Mouse (Mus musculus): ENCODE data around the gene Wdr13.
"Not testable (repeated sequence)": the region's sequence is repeated elsewhere in the genome, so short reads cannot be mapped to it uniquely, and the experiment has no call there.

The Wdr13 gene

GRCm38 (mm10) chrX:8115275-8115674 is 17.4 kb downstream of the Wdr13 start:
- no peak for DNase-seq (ENCODE audit: low read depth in 2 of 2, low spot score in 2 of 2)

GRCm38 (mm10) chrX:8105019-8105418 is 27.7 kb downstream of the Wdr13 start:
- DNase-seq (ENCODE audit: low read depth in 2 of 2, low spot score in 2 of 2) = no peak

GRCm38 (mm10) chrX:8102213-8102668 is 30.5 kb downstream of the Wdr13 start:
- DNase-seq (ENCODE audit: low read depth in 2 of 2, low spot score in 2 of 2) = no peak

GRCm38 (mm10) chrX:8101017-8101416 is 31.7 kb downstream of the Wdr13 start:
- DNase-seq (ENCODE audit: low read depth in 2 of 2, low spot score in 2 of 2) = no peak

DNA sequence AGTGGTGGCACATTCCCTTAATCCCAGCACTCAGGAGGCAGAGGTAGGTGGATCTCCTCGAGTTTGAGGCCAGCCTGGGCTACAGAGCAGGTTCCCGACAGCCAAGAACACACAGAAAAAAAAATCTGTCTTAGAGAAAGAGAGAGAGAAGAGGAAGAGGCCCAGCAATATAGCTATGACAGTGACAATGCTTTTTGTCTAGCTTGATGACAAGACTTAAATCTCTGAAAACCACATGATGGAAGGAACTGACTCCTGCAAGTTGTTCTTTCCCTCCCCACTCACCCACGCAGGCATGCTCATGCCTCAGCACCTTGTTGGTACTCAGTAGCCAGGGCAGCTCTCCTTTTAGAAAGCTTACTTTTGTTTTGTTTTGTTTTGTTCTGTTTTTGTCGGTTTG is 33.3 kb downstream of the Wdr13 start:
- no peak for DNase-seq (ENCODE audit: low read depth in 2 of 2, low spot score in 2 of 2)

- DNase-seq (ENCODE audit: low read depth in 2 of 2, low spot score in 2 of 2) = peak; percentile 88 to 91
Observed at GRCm38 (mm10) chrX:8096787-8097242, 35.9 kb downstream of the Wdr13 start.

- DNase-seq (ENCODE audit: low read depth in 2 of 2, low spot score in 2 of 2) = peak; percentile 77 to 90
Observed at GRCm38 (mm10) chrX:8096068-8096786, 36.5 kb downstream of the Wdr13 start.

GRCm38 (mm10) chrX:8095546-8095945 is 37.1 kb downstream of the Wdr13 start:
- no peak for DNase-seq (ENCODE audit: low read depth in 2 of 2, low spot score in 2 of 2)

DNA sequence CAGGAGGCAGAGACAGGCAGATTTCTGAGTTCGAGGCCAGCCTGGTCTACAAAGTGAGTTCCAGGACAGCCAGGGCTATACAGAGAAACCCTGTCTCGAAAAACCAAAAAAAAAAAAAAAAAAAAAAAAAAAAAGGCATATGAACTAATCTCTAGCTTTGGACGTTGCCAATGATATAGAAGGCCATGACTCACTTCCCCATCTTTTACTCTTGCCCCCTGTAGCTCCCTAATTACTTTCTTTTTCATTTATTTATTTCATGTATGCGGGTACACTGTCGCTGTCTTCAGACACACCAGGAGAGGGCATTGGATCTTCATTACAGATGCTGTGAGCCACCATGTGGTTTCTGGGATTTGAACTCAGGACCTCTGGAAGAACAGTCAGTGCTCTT is 41.7 kb downstream of the Wdr13 start:
- not testable (repeated sequence) for DNase-seq (ENCODE audit: low read depth in 2 of 2, low spot score in 2 of 2)

DNA sequence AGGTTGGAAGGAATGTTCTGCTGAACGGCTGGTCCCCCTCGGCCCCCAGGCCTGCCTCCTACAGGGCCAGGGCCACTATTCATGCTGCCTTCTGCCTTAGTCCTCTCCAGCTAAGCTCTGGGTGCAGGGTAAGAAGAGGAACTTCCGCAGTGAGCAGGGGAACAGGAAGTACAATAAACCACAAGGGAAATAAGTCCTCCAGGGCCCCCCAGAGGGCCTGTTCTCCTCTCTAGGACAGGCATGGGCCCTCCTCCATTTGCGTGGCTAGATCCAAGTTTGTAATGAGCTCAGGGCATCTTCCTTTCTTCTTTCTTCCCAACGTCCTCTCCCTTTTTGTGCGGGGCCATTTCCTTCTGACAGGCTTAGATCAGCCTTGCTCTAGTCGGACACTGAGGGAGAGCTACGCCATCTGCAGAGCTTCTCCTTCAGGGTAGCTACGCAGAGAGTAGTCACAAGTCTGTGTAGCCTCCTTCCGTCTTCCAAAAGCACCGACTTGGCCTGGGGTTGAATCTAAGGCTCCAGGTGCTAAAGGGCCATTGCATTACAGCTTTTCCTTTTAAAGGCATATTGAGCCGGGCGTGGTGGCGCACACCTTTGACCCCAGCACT is 42.2 kb downstream of the Wdr13 start, which contains the start of gene Was:
Gene Was, minus strand, starts transcription at position 153 of the 608 bp plus-strand sequence.
- DNase-seq (ENCODE audit: low read depth in 2 of 2, low spot score in 2 of 2) = peak; percentile 30 to 46

DNA sequence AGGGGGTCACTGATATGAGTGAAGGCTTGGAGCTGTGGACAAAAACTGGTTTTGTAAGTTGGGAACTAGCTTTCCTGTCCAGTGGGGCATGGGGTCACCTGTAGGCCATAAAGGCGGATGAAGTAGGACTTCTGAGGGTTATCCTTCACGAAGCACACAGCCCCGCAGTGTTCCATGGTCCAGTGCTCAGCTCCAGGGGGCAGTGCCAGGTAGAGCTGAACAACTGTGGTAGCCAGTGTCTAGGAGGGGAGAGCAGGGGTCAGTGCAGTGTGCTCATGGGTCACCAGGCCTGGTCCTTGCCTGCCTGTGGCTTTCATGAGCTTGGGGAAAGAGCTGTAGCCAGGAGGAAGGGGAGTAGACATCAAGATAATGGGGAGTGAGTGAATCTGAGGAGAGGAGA is 42.9 kb downstream of the Wdr13 start:
- DNase-seq (ENCODE audit: low read depth in 2 of 2, low spot score in 2 of 2) = no peak

DNA sequence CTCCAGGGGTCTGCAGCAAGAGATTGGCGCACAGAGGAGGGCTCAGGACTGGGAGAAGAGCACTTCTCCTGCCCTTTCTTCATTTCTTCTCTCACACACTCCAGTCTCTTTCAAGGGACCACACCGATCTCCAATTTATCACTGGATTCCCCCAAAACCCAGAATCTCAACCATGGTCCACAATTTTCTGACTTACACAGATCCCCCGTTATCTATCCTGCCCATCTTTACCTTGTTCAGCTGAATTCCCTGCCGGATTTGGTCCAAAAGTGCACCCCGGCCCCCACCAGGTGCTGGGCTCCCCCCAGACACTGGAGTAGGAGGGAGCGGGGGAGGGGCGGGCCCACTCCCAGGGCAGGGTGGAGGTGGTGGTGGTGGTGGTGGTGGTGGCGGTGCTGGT is 47.1 kb downstream of the Wdr13 start:
- DNase-seq (ENCODE audit: low read depth in 2 of 2, low spot score in 2 of 2) = no peak

DNA sequence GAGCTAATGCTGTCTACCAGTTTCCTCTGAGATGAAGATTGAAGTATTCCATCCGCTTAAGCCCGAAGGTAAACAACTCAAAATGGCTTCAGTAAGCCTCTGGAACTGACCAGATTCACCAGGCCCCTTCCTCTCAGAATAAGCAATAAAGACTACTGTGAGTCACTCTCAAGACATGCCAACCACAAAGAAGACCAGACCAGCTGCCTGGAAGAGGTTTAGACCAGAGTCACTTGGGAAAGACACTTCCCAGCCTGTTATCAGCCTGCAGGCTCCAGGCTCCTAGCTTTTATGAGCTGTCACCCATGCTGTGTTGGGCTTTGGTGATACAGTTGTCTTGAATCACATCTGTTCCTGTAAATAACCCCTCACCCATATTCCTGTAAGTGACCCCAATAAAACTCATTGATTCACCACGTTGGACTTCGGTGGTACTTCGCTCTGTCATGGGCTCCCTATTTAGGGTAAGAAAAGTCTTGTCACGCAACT is 47.9 kb downstream of the Wdr13 start:
- DNase-seq (ENCODE audit: low read depth in 2 of 2, low spot score in 2 of 2) = no peak

DNA sequence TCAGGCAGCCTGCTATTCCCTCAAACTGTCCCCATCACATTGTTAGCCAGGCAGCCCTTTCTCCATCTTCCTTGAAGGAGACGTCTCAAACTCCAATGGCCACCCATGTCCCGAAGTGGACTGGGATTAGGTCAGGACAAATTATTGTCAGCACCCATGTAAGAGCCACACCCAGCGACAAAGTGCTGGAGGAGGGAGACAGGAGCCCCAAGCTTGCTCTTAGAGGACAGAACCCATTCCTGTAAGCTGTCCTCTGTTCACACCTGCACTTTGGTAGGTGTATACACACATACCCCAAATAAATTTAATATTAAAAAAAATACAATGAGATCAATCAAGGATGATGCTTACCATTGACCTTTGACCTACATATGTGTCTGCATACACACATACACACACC is 57.6 kb downstream of the Wdr13 start:
- no peak for DNase-seq (ENCODE audit: low read depth in 2 of 2, low spot score in 2 of 2)

GRCm38 (mm10) chrX:8074430-8075014 is 58.2 kb downstream of the Wdr13 start, which contains the start of gene Suv39h1:
TSS of gene Suv39h1 (minus strand) at chrX:8074760.
- peak; percentile 85 to 87 for DNase-seq (ENCODE audit: low read depth in 2 of 2, low spot score in 2 of 2)

DNA sequence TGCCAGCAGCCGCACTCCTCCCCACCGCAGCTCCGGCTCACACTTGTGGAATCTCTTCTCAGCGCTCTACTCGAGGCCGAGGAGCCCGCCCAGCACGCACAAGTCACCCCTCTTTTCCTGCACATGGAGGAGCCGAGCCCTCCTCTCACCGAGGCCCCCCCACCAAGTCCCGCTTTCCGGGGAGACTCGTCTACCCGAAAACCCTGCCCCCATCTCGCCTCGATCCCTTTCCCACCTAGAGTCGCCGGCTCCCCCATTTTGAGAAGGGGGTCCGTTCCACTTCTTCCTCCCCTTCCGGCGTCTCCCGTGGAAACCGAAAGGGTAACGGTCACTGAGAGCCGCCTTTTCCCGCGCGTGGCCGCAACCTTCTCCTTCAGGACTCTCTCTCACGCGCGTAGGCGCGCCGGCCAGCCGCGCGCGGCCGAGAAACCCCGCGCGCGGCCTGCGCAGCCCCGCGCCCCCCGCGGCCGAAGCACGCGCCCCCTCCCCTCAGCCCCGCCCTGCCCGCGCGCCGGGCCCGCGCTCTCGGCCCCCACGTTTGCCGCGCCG is 58.7 kb downstream of the Wdr13 start:
- DNase-seq (ENCODE audit: low read depth in 2 of 2, low spot score in 2 of 2) = peak; percentile 9 to 15
